ENCODE assay signal across 31 mouse cellular contexts in genomic region chr5:16681055-16681454, GRCm38 (mm10).
"Had no signal": no experiment of that assay in that cellular context is flagged by ENCODE, and none has a peak within 500 bp of the region (broad histone marks: within the 10 kb centered on the region; RNA-seq: fewer than 3 reads in every experiment).

No protein-coding gene starts in this region.

- H3K4me1 ChIP-seq: limb, embryonic 10.5 days; limb, embryonic 12.5 days; limb, embryonic 13.5 days; limb, embryonic 15.5 days; liver, embryonic 12.5 days; liver, embryonic 13.5 days; liver, embryonic 15.5 days; lung, embryonic 15.5 days; megakaryocyte, embryonic 14.5 days; midbrain, embryonic 10.5 days; midbrain, embryonic 12.5 days; midbrain, embryonic 15.5 days; neural tube, embryonic 12.5 days had no signal

- H3K9ac ChIP-seq: limb, embryonic 12.5 days; limb, embryonic 13.5 days; limb, embryonic 15.5 days; liver, embryonic 12.5 days; liver, embryonic 13.5 days; liver, embryonic 14.5 days; liver, embryonic 15.5 days; lung, embryonic 14.5 days; lung, embryonic 15.5 days; midbrain, embryonic 12.5 days; midbrain, embryonic 15.5 days; neural tube, embryonic 12.5 days had no signal

- DNase-seq: left cerebral cortex, postnatal 4 days; liver; liver, embryonic 13.5 days; lung, adult 18-20 months; lung, adult 2 months; lung, embryonic 14.5 days; lung, postnatal 10 days; lung, postnatal 14 days; lung, postnatal 36 days; lung, postnatal 4 days; midbrain, embryonic 14.5 days had no signal

- H3K4me3 ChIP-seq: left cerebral cortex, adult 2 months; limb, embryonic 10.5 days; limb, embryonic 12.5 days; limb, embryonic 13.5 days; limb, embryonic 15.5 days; liver, embryonic 12.5 days; liver, embryonic 13.5 days; liver, embryonic 15.5 days; lung, embryonic 15.5 days; megakaryocyte, embryonic 14.5 days; midbrain, embryonic 10.5 days; midbrain, embryonic 12.5 days; midbrain, embryonic 15.5 days; myocyte; neural tube, embryonic 12.5 days had no signal

- H3K9me3 ChIP-seq: limb, embryonic 10.5 days; limb, embryonic 12.5 days; limb, embryonic 13.5 days; limb, embryonic 15.5 days; liver, embryonic 12.5 days; liver, embryonic 13.5 days; liver, embryonic 15.5 days; lung, embryonic 15.5 days; midbrain, embryonic 10.5 days; midbrain, embryonic 12.5 days; midbrain, embryonic 15.5 days; neural tube, embryonic 12.5 days had no signal

- ATAC-seq: liver, embryonic 12.5 days; lung, postnatal 0 days; midbrain, embryonic 15.5 days; midbrain, embryonic 16.5 days had no signal

- H3K27ac ChIP-seq: left cerebral cortex, adult 2 months; limb, embryonic 10.5 days; limb, embryonic 12.5 days; limb, embryonic 13.5 days; limb, embryonic 15.5 days; liver, embryonic 12.5 days; liver, embryonic 13.5 days; liver, embryonic 14.5 days; liver, embryonic 15.5 days; lung, embryonic 15.5 days; macrophage; midbrain, embryonic 10.5 days; midbrain, embryonic 12.5 days; midbrain, embryonic 15.5 days; neural tube, embryonic 12.5 days had no signal

- H3K4me2 ChIP-seq: limb, embryonic 12.5 days; limb, embryonic 13.5 days; limb, embryonic 15.5 days; liver, embryonic 11.5 days; liver, embryonic 12.5 days; liver, embryonic 13.5 days; liver, embryonic 15.5 days; lung, embryonic 14.5 days; lung, embryonic 15.5 days; midbrain, embryonic 11.5 days; midbrain, embryonic 12.5 days; midbrain, embryonic 15.5 days; neural tube, embryonic 12.5 days had no signal

- H3K27me3 ChIP-seq: limb, embryonic 12.5 days; limb, embryonic 13.5 days; limb, embryonic 15.5 days; liver, embryonic 12.5 days; liver, embryonic 13.5 days; liver, embryonic 15.5 days; lung, embryonic 15.5 days; megakaryocyte, embryonic 14.5 days; midbrain, embryonic 12.5 days; midbrain, embryonic 15.5 days; neural tube, embryonic 12.5 days had no signal

- H3K36me3 ChIP-seq: limb, embryonic 10.5 days; limb, embryonic 12.5 days; limb, embryonic 13.5 days; limb, embryonic 15.5 days; liver, embryonic 12.5 days; liver, embryonic 13.5 days; liver, embryonic 15.5 days; lung, embryonic 15.5 days; midbrain, embryonic 10.5 days; midbrain, embryonic 12.5 days; midbrain, embryonic 15.5 days; neural tube, embryonic 12.5 days had no signal
